Mouse (Mus musculus) erythroid progenitor cell, adult 5-6 weeks (primary cell): ENCODE measurements at regions not wholly inside any gene's neighbourhood (a gene's known extent, or its start where the extent isn't known, plus 50 kb on each side); places are given as distances from the start of the nearest gene placed in this dataset.

Source experiments
- ATAC-seq: replicated peaks from 2 replicates; pipeline ENCODE4 v1.8.0; 2016; ENCODE audit warnings: moderate number of reproducible peaks, mild to moderate bottlenecking, moderate TSS enrichment, inconsistent platforms; ENCODE audit not compliant: poor library complexity, low FRiP score, severe bottlenecking

DNA sequence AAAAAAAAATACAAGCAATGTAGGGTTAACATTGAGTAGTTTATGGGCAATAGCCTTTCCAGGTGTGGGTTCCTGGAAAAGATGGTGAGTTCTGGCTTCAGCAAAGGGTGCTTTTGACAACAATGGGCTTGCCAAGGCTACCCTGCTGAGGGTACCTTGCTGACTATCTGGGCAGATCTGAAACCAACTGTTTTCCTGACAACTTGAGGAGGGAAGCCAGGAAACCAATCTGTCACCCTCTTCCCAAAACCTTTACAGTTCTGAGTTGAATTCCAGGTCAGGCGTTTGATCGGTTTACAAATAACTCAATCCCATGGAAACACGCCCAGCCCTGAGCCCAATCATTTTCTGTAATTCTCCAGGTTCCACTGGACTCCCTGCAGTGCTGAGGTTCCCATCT is 336.6 kb downstream of the Prdm2 start:
- ATAC-seq = no peak

DNA sequence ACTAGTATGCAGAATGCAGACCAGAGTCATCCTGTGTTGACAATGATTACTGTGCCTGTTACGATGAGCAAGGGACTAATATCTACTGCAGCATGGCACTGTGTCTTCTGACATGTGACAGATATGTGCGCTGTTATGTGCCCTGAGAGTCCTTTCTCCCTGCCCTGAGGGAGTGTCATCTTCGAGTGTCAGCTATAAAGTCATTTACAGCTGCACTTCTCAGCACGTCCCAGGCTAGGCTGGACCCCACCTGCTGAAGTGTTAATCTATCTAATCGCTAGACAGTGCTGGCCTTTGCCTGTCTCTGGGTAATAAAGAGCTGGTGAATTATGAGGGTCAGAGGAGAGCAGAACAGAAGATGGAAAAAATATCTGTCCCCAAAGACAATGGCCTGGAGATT is 337.7 kb downstream of the Prdm2 start:
- ATAC-seq = no peak

DNA sequence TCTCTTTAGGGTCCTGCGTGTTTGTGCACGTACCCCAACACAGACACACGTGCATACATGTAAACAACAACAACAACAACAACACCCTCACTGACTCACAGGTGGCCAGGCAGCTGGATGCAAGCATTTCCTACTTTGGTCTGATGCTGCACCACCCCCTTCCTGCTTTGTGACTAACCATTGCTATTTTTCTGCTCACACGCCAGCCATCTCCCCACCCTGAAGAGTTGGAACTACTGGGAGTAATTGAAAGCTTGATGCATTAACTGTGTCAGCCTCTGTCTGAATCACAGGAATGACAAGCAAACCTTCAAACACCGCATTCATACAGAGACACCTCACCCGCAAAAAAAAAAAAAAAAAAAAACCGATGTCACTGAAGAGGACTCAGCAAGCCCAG is 346.5 kb downstream of the Prdm2 start:
- no peak for ATAC-seq

DNA sequence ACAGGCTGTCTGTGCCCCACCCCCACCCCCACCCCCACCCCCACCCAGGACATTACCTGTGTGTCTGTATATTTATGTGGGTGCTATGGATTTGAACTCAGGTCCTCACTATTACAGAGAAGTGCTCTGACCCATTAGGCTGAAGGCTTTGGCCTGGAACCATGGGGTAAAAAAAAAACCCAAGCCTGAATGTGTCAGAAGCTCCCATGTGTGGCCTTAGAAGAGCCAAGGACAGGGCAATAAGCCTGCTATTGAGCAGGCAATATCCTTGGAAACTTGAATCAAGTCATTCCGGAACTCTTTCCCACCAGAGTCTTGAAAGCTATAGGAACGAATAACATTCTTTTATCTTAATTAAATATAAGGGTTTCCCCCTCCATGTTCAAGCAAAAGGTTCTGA is 347.2 kb downstream of the Prdm2 start:
- no peak for ATAC-seq

DNA sequence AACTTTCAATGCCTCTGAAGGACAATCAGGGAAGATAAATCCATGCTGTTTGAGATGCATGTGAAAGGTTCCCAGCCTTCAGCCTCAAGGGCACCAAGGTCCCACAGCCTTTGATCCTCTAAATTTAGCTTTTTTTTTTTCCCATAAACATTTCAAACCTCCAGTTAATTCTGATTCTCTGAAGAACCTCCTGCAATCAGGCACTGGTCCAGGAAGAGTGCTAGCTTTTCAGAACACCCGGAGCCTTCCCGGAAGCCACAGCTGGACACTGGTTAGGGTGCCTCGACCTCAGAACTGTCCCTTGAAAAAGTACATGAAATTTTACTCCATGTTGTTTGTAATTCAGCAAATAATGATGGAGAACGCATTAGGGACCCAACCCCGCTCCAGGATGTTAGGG is 348.9 kb downstream of the Prdm2 start:
- no peak for ATAC-seq

DNA sequence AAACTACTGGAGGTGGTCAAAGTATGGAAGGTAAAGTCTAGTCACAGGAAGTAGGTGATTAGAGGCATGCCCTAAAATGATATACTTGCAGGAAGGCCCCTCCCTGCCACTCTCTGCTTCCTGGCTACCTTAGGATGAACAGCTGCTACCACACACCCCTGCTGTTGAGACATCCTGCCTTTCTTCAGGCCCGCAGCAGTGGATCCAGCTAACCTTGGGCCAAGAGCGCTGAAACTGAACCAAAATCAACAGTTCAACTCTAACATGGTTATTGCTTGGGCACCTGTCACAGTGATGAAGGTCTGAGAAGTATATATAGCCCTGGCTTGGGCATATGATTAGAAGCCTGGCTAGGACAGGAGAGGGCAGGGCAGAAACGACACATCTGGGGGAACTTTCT is 352.4 kb downstream of the Prdm2 start:
- no peak for ATAC-seq

DNA sequence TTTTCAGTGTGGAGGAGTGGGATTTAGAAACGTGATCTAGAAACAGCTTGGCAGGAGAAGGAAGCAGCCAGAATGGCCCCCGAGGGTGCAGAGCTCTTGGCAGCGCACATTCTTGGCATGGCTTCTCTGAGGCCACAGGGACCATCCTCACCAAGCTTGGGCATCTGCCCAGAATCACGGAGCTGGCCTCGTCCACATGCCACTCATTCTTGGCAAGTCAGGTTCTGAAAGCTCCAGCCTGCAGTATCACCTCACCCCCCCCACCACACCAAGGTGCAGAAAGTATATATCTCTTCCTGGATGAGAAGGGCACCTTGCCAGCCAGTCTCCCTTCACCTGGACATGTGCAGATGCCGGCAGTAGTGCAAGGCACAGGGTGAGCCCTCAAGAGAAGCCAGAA is 356.2 kb downstream of the Prdm2 start:
- ATAC-seq = no peak

DNA sequence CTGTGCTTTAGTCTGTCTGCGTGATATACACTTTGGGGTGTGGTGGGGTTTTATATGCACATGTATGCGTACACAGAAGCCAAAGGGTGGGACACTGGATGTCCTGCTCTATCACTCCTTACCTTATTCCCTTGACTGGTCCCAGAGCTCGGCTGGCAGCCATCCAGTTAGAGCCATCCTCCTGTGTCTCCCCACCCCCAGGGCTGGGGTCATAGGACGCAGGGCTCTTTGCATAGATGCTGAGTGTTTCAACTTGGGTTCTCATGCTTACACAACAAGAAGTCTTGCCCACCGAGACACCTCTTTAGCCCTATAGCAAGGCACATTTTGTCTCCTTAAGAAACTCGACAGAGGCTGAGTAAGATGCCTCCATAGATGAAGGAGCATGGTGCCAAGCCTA is 357.2 kb downstream of the Prdm2 start:
- no peak for ATAC-seq

DNA sequence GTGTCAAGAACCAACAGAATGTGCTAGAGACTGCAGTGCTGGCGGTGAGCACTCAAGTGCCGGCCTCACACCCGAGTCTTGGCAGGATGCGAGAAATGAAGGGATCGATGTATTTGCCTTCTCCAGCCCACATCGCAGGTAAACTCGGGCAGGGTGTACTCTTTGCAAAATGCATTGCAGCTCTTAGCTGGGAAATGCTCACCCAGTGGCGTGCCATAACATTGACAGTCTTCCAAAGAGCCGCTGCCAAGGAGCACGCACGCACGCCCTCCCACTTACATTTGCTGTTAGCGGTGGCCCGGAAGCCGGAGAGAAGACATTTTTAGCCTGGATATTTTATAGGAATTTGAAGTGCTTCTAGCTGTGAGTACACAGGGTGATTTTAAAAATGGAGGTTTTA is 358.9 kb downstream of the Prdm2 start:
- no peak for ATAC-seq

DNA sequence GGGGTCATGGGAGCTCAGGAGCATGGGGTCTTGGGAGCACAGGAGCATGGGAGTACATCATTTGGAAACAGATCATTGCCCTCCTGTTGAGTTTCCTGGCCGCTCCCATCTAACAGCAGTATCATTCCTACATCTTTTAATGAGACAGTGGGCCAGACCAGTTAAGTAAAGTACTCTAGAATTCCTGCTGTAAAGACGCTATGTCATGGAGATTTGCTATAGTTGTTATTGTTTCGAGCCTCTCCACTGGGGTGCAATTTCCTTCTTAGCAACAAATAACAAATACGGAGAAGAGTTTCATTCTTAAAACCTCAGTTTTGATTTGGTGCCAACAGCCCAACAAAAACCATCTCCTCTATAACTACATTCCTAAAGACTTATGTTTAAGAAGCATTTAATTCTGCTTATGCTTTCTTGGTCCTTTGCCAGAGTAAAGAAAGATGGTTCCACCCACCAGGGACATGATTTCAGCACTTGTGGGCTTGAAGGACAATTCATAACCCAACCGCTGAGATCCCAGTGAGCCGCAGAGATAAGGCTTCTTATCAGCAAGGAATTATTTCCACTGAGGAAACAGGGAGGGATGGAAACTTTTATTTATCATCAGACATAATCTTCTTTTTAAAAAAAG is 367.6 kb downstream of the Prdm2 start:
- no peak for ATAC-seq

DNA sequence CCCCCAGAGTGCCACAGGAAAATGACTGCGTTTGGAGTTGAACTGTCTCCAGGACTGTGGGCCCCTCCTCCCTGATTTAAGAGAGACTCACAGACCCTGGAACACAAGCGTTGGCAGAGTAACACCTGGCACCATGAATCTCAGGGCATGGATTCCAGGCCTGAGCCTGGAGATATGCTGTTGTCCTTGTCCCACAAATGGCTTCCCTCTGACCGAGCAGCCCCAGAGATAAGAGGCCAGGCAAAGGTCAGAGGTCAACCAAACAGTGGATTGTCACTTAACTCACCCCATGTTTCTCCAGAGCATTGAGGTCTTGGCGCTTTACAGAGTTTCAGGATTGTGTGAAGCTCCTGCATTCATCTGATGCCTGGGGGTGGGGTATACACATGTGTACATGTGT is 373.3 kb downstream of the Prdm2 start:
- ATAC-seq = no peak

DNA sequence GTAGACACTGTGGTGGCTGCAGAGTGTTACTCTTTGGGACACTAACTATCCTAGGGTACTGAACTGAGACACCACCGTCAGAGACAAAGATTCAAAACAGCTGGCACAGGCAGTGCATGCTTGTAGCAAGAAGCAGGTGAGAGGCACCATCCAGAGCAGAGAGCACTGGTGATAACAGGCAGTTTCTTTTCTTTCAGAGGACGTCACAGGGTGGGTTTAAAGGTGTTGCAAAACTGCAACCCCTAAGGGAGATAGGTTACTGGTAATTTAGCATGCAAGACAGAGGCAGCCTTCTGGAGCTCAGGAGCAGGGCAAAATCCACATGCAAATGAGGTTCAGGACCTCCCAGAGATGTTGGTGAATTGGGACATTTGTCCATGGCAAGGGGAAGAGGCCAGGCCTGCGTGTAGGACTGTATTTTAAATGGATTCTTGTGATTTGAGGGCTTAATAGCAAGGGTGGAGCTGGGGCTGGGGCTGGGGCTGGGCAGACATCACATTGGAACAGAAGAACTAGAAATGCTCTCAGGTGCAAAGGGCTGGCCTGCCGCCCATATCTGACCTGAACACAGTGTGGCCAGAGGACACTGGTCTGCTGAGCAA is 374.3 kb downstream of the Prdm2 start:
- no peak for ATAC-seq

DNA sequence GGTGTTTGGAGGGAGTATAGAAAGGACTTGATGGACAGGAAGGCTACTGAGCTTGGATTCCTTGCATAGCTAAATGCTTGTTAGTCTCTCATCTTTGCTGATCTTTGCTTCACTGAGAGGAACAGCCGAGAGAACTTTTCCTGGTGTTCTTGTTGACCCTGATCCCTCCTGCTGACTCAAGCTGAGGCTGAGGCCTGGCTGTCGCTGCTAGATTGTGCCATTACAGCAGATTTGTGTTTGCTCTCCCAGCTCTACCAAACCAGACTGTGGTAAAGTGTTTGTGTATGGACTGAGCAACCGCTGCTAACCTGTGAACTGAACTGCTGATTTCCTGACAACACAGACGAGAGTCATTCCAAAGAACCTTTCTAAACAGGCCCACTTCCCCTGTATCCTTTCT is 375.2 kb downstream of the Prdm2 start:
- ATAC-seq = no peak

DNA sequence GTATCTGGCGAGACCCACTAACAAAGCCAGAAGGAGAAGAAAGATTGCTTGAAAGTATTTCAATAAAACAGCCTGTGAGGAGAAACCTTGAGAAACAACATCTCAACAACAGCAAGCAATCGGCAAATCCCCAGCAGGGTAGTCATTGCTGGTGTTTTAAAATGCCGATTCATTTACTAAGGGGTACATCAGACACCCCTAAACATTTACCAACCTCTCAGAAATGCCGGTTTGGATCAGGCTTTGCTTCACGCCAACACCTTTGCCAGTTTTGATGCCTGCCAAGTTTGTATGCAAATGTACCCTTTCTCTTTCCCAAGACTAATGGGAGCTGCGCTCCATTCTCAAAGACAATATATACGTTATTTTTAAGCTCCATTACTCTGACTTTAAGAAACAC is 383.1 kb downstream of the Prdm2 start:
- ATAC-seq = no peak

DNA sequence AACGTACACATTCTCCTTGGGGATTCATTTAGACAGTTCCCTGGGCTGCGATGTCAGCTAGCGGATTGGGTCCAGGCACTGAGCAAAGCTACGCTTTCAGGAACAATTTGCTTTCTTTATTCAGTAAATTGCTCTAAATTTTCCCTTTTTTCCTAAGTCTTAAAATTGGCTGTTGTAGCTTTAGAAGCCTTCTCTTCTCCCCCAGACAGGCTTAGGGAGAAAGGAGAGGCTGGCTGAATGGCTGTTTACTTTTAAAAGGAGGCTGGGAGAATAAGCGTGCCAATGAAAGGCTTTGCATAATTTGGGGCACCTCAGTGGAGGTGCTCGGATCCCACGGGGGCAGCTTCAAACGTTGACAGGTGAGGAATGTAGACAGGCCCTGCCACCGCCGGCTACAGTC is 383.8 kb downstream of the Prdm2 start:
- ATAC-seq = no peak

DNA sequence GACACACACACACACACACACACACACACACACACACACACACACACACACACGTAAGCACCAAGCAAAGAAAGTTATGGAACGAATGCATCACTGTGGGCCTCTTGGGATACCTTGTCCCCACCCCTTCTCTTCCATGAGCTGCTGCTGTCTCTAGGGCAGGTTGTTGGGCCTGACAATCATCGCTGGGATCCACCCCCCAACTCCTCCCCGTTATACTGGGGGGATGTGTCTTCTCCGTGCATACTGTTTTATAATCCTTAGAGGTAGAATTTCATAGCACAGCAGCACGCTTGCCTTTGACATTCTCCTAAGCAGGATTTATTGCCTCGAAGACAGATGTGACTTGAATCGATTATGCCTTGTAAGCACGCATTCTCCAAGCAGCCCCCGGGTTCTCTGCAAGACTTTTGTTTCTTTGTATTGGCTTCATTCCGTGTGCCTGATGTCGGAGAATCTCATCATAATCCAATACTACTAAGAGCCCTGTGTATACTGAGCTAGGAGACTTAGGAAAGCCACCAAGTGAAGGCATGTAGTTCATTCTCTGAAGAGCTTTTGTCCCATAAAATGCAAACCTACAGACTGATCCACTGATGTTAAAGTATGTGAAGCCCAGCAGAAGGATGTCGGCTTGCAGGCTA is 386.4 kb downstream of the Prdm2 start:
- no peak for ATAC-seq

DNA sequence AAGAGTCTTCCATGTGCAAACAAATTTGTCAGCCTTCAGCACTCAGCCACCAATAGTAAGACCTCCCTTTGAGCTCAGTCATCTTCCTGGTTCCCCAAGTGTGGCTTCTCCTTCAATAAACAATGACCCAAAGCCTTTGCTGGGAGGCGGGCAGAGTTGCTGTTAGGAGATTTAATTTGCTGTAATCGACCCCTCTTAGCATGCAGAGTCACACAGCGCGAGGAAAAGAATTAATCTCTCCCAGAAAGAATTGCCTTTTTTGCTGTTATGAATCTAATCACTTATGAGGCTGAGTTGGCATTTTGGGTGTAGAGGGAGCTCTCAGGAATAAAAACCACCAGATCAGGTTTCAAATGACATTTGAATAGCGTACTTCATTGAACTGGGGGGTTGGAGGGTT is 387.0 kb downstream of the Prdm2 start:
- ATAC-seq = no peak

DNA sequence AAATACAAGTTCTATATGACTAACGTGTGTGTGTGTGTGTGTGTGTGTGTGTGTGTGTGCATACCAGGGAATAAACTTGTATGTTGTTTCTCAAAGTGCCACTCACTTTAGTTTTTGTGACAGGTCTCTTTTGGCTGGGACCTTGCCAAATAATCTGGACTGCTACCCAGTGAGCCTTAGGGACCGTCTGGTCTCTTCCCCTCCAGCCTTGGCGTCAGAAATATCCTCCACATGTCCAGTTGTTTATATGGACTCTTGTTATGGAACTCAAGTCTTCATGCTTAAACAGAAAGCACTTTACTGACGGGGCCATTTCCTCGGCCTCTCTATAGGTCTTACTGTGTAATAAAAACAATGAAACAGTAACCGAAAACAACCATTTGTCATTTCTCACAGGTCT is 394.4 kb downstream of the Prdm2 start:
- no peak for ATAC-seq

DNA sequence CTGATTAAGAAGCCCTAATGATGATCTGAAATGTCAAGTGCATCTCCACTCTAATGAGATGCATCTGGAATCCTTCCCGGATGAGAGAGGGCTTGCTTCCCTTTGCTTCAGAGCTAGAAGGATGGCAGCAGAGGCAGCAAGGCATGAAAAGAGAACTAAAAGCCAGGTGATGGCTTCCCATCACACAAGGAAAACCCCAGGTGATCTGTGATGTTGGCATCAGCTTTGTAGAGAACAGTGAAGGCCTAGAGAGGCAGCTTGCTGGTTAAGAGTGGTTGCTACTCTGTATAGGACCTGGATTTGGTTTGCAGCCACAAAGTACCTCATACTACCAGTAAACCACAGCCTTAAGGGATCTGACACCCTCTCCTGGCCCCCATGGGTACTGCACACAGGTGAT is 395.8 kb downstream of the Prdm2 start:
- no peak for ATAC-seq

DNA sequence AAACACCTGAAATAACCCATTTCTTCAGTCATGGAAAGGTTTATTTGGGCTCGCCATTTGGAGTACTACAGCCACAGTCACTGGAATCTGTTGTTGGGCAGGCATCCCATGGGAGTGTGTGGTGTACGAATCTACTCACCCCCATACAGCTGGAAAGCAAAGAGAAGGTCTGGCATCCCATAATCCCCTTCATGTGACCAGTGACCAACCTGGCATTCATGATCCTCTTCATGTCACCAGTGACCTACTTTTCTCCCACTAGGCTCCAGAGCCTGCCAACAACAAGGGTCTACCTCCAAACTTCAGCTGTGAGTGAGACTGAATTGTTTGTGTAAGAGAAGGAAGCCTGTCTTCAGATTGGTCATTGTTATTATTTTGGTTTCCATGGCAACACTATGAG is 409.0 kb downstream of the Prdm2 start:
- no peak for ATAC-seq

DNA sequence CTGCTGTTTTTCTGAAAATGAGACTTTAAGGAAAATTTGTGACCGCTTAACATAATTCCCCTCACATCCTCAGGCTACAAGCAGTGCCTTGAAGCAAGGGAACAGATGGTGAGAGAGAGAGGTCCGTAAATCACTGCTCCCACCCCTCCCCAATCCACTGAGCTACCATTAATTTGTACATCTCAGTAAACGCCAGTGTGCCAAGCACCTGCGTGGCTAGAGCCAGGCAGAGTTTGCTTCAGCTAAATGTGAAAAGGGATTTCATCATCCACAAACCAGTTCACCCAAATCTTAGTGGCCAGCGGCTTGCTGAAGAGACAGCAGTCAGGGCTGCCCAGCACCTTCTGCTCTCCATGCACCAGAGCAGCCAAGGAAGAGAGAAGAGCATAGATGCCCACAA is 413.5 kb downstream of the Prdm2 start:
- no peak for ATAC-seq

DNA sequence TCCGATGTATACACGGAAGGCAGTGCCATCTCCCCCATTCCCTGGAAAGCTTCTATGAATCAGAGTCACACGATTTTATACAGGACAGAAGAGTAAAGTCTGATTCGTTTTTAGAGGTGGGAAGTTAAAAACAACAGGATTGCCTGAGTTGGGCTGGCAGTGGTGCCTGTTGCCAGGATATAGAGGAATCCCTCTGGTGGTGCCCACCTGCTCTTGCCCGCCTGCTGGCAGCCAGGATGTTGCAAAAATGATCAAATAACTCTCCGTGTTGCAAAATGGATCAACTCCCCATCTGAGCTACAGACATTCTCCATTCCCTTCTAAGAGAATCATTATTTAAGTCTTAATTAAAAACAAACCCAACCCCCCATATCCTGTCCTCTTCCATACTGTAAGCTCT is 414.0 kb downstream of the Prdm2 start:
- ATAC-seq = no peak
